Mouse (Mus musculus) ES-E14 (cell line): ENCODE data around the gene Cfap44.

ENCODE experiments used
- CHD2 ChIP-seq: IDR thresholded peaks from 2 replicates; pipeline ENCODE4 v1.6.1; 2014; ENCODE audit warnings: mild to moderate bottlenecking, low read depth, low read length, inconsistent platforms
- ZNF384 ChIP-seq: IDR thresholded peaks from 2 replicates; pipeline ENCODE4 v1.6.1; 2012; ENCODE audit warnings: low read depth, low read length, inconsistent platforms

DNA sequence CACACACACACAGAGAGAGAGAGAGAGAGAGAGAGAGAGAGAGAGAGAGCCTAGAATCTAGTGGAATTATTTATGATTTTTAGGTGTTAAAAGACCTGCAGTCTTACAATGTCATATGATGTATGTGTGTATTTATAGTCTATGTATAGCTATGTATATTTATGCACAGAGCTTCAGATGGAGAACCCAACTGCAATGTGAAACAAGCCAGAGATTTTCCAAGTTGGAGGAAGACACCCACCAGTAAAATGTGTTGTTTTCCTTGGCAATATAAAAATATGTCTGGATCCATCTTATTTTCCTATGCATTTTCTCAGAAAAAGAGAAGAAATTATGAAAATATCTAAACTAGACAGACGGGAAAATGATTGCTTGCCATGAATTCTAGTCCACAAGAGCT lies 131.4 kb downstream of the Cfap44 start:
- TF ChIP-seq CHD2 (no peak), ZNF384 (no peak)
